In genomic region chr8:79208181-79208580, GRCm38 (mm10) we compare ENCODE assay signal across 16 mouse cellular contexts. TPM values are rescaled to one million over a fixed set of nuclear protein-coding genes. Genes with fewer than 3 reads are reported as not detected.
DNase-seq lines count a peak whose midpoint lies in the region; ATAC-seq lines count a peak whose summit lies in the region.
"Had no signal": no experiment of that assay in that cellular context is flagged by ENCODE, and none has a peak within 500 bp of the region (broad histone marks: within the 10 kb centered on the region; RNA-seq: fewer than 3 reads in every experiment).

No protein-coding gene starts in this region.

- H3K4me3 ChIP-seq in heart, embryonic 16.5 days (ENCODE audit: low read length), result no peak overlapping the region
- no peak overlapping the region for H3K4me3 ChIP-seq in heart, embryonic 11.5 days (ENCODE audit: low read depth, low read length)
- no peak overlapping the region for H3K4me3 ChIP-seq in embryonic facial prominence, embryonic 15.5 days (replicated peaks)
- no peak overlapping the region for H3K4me3 ChIP-seq in stomach, embryonic 16.5 days (replicated peaks; ENCODE audit: low read length)
- H3K4me3 ChIP-seq: forebrain, embryonic 13.5 days had no signal

- no peak for ATAC-seq in heart, embryonic 16.5 days (replicated peaks; ENCODE audit: extremely low read depth, insufficient read depth, low FRiP score)
- ATAC-seq in heart, embryonic 11.5 days (replicated peaks; ENCODE audit: insufficient number of reproducible peaks, low FRiP score, low TSS enrichment), result no peak
- no peak for ATAC-seq in embryonic facial prominence, embryonic 15.5 days (ENCODE audit: insufficient number of reproducible peaks, low FRiP score, low TSS enrichment, low read depth)
- ATAC-seq in stomach, embryonic 16.5 days (ENCODE audit: insufficient read depth, low FRiP score), result no peak

- H3K9me3 ChIP-seq in heart, embryonic 16.5 days (replicated peaks; ENCODE audit: control insufficient read depth, low read length), result 0 out of 2 replicates have a peak, but pooled peaks cover 2% of the 10 kb centered on the region
- no peaks in the 10 kb centered on the region for H3K9me3 ChIP-seq in heart, embryonic 11.5 days (replicated peaks; ENCODE audit: control insufficient read depth, low read length)
- H3K9me3 ChIP-seq in embryonic facial prominence, embryonic 15.5 days (replicated peaks), result no peaks in the 10 kb centered on the region
- H3K9me3 ChIP-seq in stomach, embryonic 16.5 days (replicated peaks; ENCODE audit: control insufficient read depth, low read length), result no peaks in the 10 kb centered on the region
- H3K9me3 ChIP-seq: forebrain, embryonic 13.5 days had no signal

- peak overlapping the region; percentile 93 for H3K27ac ChIP-seq in heart, embryonic 16.5 days (ENCODE audit: low read length)
- no peak overlapping the region for H3K27ac ChIP-seq in heart, embryonic 11.5 days (ENCODE audit: low read depth, low read length)
- H3K27ac ChIP-seq in embryonic facial prominence, embryonic 15.5 days (replicated peaks), result peak overlapping the region; percentile 99
- H3K27ac ChIP-seq in stomach, embryonic 16.5 days (ENCODE audit: low read length), result peak overlapping the region; percentile 95; the same call in 1 of the 2 replicates
- H3K27ac ChIP-seq: forebrain, embryonic 13.5 days had no signal

- no peak overlapping the region for H3K9ac ChIP-seq in heart, embryonic 16.5 days (ENCODE audit: low read length)
- no peak overlapping the region for H3K9ac ChIP-seq in heart, embryonic 11.5 days (ENCODE audit: low read depth, low read length)
- no peak overlapping the region for H3K9ac ChIP-seq in embryonic facial prominence, embryonic 15.5 days
- no peak overlapping the region for H3K9ac ChIP-seq in stomach, embryonic 16.5 days (ENCODE audit: low read length)
- H3K9ac ChIP-seq: forebrain, embryonic 13.5 days had no signal

- H3K36me3 ChIP-seq in heart, embryonic 16.5 days (ENCODE audit: control insufficient read depth, insufficient read depth), result no peaks in the 10 kb centered on the region
- no peaks in the 10 kb centered on the region for H3K36me3 ChIP-seq in heart, embryonic 11.5 days (ENCODE audit: control insufficient read depth, insufficient read depth, low read length)
- no peaks in the 10 kb centered on the region for H3K36me3 ChIP-seq in embryonic facial prominence, embryonic 15.5 days
- no peaks in the 10 kb centered on the region for H3K36me3 ChIP-seq in stomach, embryonic 16.5 days (ENCODE audit: control insufficient read depth, insufficient read depth, low read length)

- peaks cover 36% of the 10 kb centered on the region for H3K4me1 ChIP-seq in heart, embryonic 16.5 days (ENCODE audit: control insufficient read depth, insufficient read depth, low read length)
- peaks cover 22% of the 10 kb centered on the region for H3K4me1 ChIP-seq in heart, embryonic 11.5 days (ENCODE audit: control insufficient read depth, insufficient read depth, low read length)
- peaks cover 48% of the 10 kb centered on the region for H3K4me1 ChIP-seq in embryonic facial prominence, embryonic 15.5 days
- peaks cover 25% of the 10 kb centered on the region for H3K4me1 ChIP-seq in stomach, embryonic 16.5 days (ENCODE audit: control insufficient read depth, insufficient read depth, low read length)

- 51% methylated on average over 3 of the region's 3 CpGs for WGBS in heart, embryonic 16.5 days
- WGBS in heart, embryonic 11.5 days (ENCODE audit: insufficient replicate concordance), result 42% methylated on average over 3 of the region's 3 CpGs
- 28% methylated on average over 3 of the region's 3 CpGs for WGBS in embryonic facial prominence, embryonic 15.5 days
- WGBS in stomach, embryonic 16.5 days, result 45% methylated on average over 3 of the region's 3 CpGs

- no peak overlapping the region for H3K4me2 ChIP-seq in heart, embryonic 16.5 days (ENCODE audit: low read depth, low read length)
- no peak overlapping the region for H3K4me2 ChIP-seq in heart, embryonic 11.5 days
- H3K4me2 ChIP-seq in embryonic facial prominence, embryonic 15.5 days (replicated peaks), result no peak overlapping the region
- no peak overlapping the region for H3K4me2 ChIP-seq in stomach, embryonic 16.5 days (ENCODE audit: low read depth, low read length)

- H3K27me3 ChIP-seq in heart, embryonic 16.5 days (ENCODE audit: control insufficient read depth, insufficient read depth, low read length), result no peaks in the 10 kb centered on the region
- H3K27me3 ChIP-seq in heart, embryonic 11.5 days (ENCODE audit: control insufficient read depth, insufficient read depth, low read length), result no peaks in the 10 kb centered on the region
- no peaks in the 10 kb centered on the region for H3K27me3 ChIP-seq in embryonic facial prominence, embryonic 15.5 days
- no peaks in the 10 kb centered on the region for H3K27me3 ChIP-seq in stomach, embryonic 16.5 days (ENCODE audit: control insufficient read depth, insufficient read depth, low read length)
- H3K27me3 ChIP-seq: CH12.LX; forebrain, embryonic 13.5 days had no signal

- DNase-seq in NIH3T3 (ENCODE audit: low read depth), result peak; percentile 62
- no peak for DNase-seq in adrenal gland, adult (ENCODE audit: inconsistent age in 2 of 2, low spot score in 1 of 2)
- no peak for DNase-seq in thymus, adult 18-20 months
- DNase-seq: spleen, adult 18-20 months had no signal

RNA-seq across cellular contexts. Expression of gene 1700011L22Rik, which starts 40.2 kb away (rescaled TPM):
- polyA plus RNA-seq in heart, embryonic 16.5 days (2015; fragmentation: Nextera tagmentation; extraction: Ambion mirVana), result not detected in 2 replicates
- polyA plus RNA-seq in heart, embryonic 11.5 days (2014; fragmentation: Nextera tagmentation; extraction: Ambion mirVana), result not detected in 2 replicates
- not detected in 2 replicates for polyA plus RNA-seq in embryonic facial prominence, embryonic 15.5 days (2015; fragmentation: Nextera tagmentation; extraction: Ambion mirVana)
- polyA plus RNA-seq in stomach, embryonic 16.5 days (2015; fragmentation: Nextera tagmentation; extraction: Ambion mirVana), result not detected in 2 replicates
- polyA plus RNA-seq: adrenal gland, adult 2 months; forebrain, embryonic 13.5 days; intestine, embryonic 16.5 days; kidney, postnatal 0 days; lung, adult 2 months; midbrain, postnatal 0 days; neural tube, embryonic 14.5 days had no signal
